Mouse (Mus musculus): ENCODE data around the gene Fam133b. TPM values are rescaled to one million over a fixed set of nuclear protein-coding genes. Genes with fewer than 3 reads are reported as not detected.
"Not testable (repeated sequence)": the region's sequence is repeated elsewhere in the genome, so short reads cannot be mapped to it uniquely, and the experiment has no call there.

Gene Fam133b
- total and polyA plus RNA-seq, 2 experiments = 3.0 to 9.0 TPM

DNA sequence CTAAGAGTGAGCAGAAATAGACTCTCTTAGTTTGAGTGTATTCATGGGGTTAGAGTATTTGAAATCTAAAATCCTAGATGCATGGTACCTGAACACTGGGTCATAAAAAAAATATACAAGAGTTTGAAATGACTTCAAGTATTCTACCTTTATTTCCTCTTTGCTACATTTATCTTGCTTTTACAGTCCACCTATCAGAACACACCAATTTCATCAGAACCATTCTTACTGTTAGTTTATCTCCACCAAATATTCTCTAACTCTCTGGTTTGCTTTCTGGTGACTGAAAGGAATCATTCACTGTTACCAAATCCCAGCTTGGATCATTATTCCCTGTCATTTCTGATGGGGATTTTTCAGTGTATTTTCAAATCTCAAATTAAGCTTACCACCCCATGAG lies 53.5 kb downstream of the Fam133b start:
- Histone ChIP-seq H3K4me3 (ENCODE audit: insufficient read depth, low read depth, low read length) (peak overlapping the region; percentile 83), H3K4me1 (ENCODE audit: control insufficient read depth, insufficient read depth, low read length) (peaks cover 19% of the 10 kb centered on the region), H3K79me2 (ENCODE audit: control insufficient read depth, insufficient read depth, low read length) (peaks cover 11% of the 10 kb centered on the region; the same call in 1 of the 2 replicates), H3K27me3 (ENCODE audit: control insufficient read depth, insufficient read depth, low read length) (no peaks in the 10 kb centered on the region), H3K27ac (replicated peaks; ENCODE audit: insufficient read depth, low read depth, low read length) (no peak overlapping the region), H3K9ac (ENCODE audit: low read depth, low read length) (no peak overlapping the region; the same call in 1 of the 2 replicates), H3K36me3 (ENCODE audit: control insufficient read depth, insufficient read depth, low read length) (no peaks in the 10 kb centered on the region; the same call in 1 of the 2 replicates)
- DNase-seq (ENCODE audit: extremely low read depth, low read depth, low spot score) = no peak
- TF ChIP-seq CTCF (IDR thresholded peaks at IDR 0.05; ENCODE audit: low read depth, low read length) (no peak), POLR2A (IDR thresholded peaks at IDR 0.05; ENCODE audit: extremely low read depth, insufficient read depth, low read length) (no peak)

DNA sequence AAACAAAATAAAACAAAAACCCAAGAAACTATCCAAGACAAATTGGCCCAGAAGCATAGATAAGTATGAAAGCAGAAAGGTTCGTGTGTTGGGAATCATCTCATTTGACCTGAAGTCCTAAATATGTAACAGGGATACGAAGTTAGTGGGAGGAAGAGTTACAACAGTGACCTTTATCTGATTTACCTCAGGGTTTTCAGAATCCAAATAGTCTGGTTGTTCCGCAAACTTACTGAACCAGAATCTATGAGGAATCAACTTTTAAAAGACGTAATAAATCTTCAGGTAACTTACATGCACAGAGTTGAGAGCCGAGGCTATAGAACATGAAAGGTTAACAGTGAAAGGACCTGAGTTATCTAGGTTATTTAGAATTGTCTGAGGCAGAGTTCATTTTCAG lies 55.1 kb downstream of the Fam133b start:
- peak; percentile 58 for DNase-seq (ENCODE audit: extremely low read depth, low read depth, low spot score)
- peaks cover 4% of the 10 kb centered on the region; the same call in 1 of the 2 replicates for H3K36me3 ChIP-seq (ENCODE audit: control insufficient read depth, insufficient read depth, low read length)
- 26% methylated on average over 5 of the region's 5 CpGs for WGBS
- peaks cover 11% of the 10 kb centered on the region; the same call in 1 of the 2 replicates for H3K79me2 ChIP-seq (ENCODE audit: control insufficient read depth, insufficient read depth, low read length)
- peaks cover 19% of the 10 kb centered on the region for H3K4me1 ChIP-seq (ENCODE audit: control insufficient read depth, insufficient read depth, low read length)
- H3K4me3 ChIP-seq (ENCODE audit: insufficient read depth, low read depth, low read length) = no peak overlapping the region
- no peak for TF ChIP-seq POLR2A (IDR thresholded peaks at IDR 0.05; ENCODE audit: extremely low read depth, insufficient read depth, low read length)
- no peak for TF ChIP-seq CTCF (IDR thresholded peaks at IDR 0.05; ENCODE audit: low read depth, low read length)
- H3K27me3 ChIP-seq (ENCODE audit: control insufficient read depth, insufficient read depth, low read length) = no peaks in the 10 kb centered on the region
- H3K27ac ChIP-seq (replicated peaks; ENCODE audit: insufficient read depth, low read depth, low read length) = peak overlapping the region; percentile 75
- no peak overlapping the region for H3K9ac ChIP-seq (ENCODE audit: low read depth, low read length)

DNA sequence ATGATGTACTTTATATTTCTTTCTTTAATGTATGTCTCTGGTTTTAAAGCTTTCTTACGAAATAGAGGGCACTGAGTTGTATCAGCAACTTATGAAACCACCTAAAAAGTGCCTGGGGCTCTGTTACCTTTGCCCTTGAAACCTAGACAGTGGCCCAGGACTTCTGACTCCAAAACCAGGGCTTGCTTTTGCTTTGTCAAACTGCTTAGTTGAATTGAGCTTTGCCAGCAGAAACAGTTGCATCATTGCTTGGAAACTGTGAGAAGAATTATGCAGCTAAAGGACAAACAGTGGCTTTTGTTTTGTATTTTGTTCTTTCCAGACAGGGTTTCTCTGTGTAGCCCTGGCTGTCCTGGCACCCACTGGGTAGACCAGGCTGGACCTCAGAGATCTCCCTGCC lies 56.7 kb downstream of the Fam133b start:
- Histone ChIP-seq H3K79me2 (ENCODE audit: control insufficient read depth, insufficient read depth, low read length) (peaks cover 8% of the 10 kb centered on the region; the same call in 1 of the 2 replicates), H3K9ac (ENCODE audit: low read depth, low read length) (no peak overlapping the region), H3K36me3 (ENCODE audit: control insufficient read depth, insufficient read depth, low read length) (peaks cover 14% of the 10 kb centered on the region), H3K27ac (replicated peaks; ENCODE audit: insufficient read depth, low read depth, low read length) (peak overlapping the region; percentile 93), H3K4me1 (ENCODE audit: control insufficient read depth, insufficient read depth, low read length) (peaks cover 19% of the 10 kb centered on the region), H3K27me3 (ENCODE audit: control insufficient read depth, insufficient read depth, low read length) (no peaks in the 10 kb centered on the region), H3K4me3 (ENCODE audit: insufficient read depth, low read depth, low read length) (no peak overlapping the region)
- 22% methylated on average over 1 of the region's 1 CpGs for WGBS
- no peak for TF ChIP-seq CTCF (IDR thresholded peaks at IDR 0.05; ENCODE audit: low read depth, low read length)
- no peak for TF ChIP-seq POLR2A (IDR thresholded peaks at IDR 0.05; ENCODE audit: extremely low read depth, insufficient read depth, low read length)
- peak; percentile 95 for DNase-seq (ENCODE audit: extremely low read depth, low read depth, low spot score)

DNA sequence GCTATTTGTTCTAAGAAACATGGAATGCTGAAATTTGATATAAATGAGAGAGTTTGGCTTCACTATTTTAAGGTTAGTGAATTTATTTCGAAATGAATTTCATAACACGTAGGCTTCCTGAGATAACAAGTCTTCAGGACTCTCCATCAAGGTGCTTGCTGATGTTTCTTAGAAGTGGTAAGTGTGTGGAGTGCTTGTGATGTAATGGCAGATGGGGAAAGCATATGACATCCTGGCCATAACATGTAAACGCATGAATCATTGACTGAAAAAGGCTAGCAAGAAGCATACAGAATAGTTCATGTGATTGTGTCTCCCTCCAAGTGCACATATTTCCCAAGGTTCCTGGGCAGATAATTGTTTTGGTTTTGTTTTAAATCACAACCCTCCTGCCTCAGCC lies 57.2 kb downstream of the Fam133b start:
- Histone ChIP-seq H3K9ac (ENCODE audit: low read depth, low read length) (no peak overlapping the region), H3K36me3 (ENCODE audit: control insufficient read depth, insufficient read depth, low read length) (peaks cover 17% of the 10 kb centered on the region), H3K27ac (replicated peaks; ENCODE audit: insufficient read depth, low read depth, low read length) (peak overlapping the region; percentile 93), H3K4me3 (ENCODE audit: insufficient read depth, low read depth, low read length) (no peak overlapping the region), H3K4me1 (ENCODE audit: control insufficient read depth, insufficient read depth, low read length) (peaks cover 19% of the 10 kb centered on the region), H3K79me2 (ENCODE audit: control insufficient read depth, insufficient read depth, low read length) (peaks cover 3% of the 10 kb centered on the region; the same call in 1 of the 2 replicates), H3K27me3 (ENCODE audit: control insufficient read depth, insufficient read depth, low read length) (no peaks in the 10 kb centered on the region)
- TF ChIP-seq CTCF (IDR thresholded peaks at IDR 0.05; ENCODE audit: low read depth, low read length) (no peak), POLR2A (IDR thresholded peaks at IDR 0.05; ENCODE audit: extremely low read depth, insufficient read depth, low read length) (no peak)
- 51% methylated on average over 3 of the region's 3 CpGs for WGBS
- DNase-seq (ENCODE audit: extremely low read depth, low read depth, low spot score) = no peak

- no peak overlapping the region for H3K27ac ChIP-seq (replicated peaks; ENCODE audit: insufficient read depth, low read depth, low read length)
- TF ChIP-seq POLR2A (IDR thresholded peaks at IDR 0.05; ENCODE audit: extremely low read depth, insufficient read depth, low read length) (no peak), CTCF (IDR thresholded peaks at IDR 0.05; ENCODE audit: low read depth, low read length) (no peak)
- no peaks in the 10 kb centered on the region; the same call in 1 of the 2 replicates for H3K79me2 ChIP-seq (ENCODE audit: control insufficient read depth, insufficient read depth, low read length)
- H3K9ac ChIP-seq (ENCODE audit: low read depth, low read length) = no peak overlapping the region
- peaks cover 46% of the 10 kb centered on the region for H3K36me3 ChIP-seq (ENCODE audit: control insufficient read depth, insufficient read depth, low read length)
- no peaks in the 10 kb centered on the region for H3K27me3 ChIP-seq (ENCODE audit: control insufficient read depth, insufficient read depth, low read length)
- H3K4me1 ChIP-seq (ENCODE audit: control insufficient read depth, insufficient read depth, low read length) = no peaks in the 10 kb centered on the region
- WGBS = 94% methylated on average over 9 of the region's 9 CpGs
- H3K4me3 ChIP-seq (ENCODE audit: insufficient read depth, low read depth, low read length) = no peak overlapping the region
- DNase-seq (ENCODE audit: extremely low read depth, low read depth, low spot score) = no peak
These were observed 63.5 kb downstream of the Fam133b start for GRCm38 (mm10) chr5:3607114-3607513.

- DNase-seq (ENCODE audit: extremely low read depth, low read depth, low spot score) = no peak
- TF ChIP-seq POLR2A (IDR thresholded peaks at IDR 0.05; ENCODE audit: extremely low read depth, insufficient read depth, low read length) (no peak), CTCF (IDR thresholded peaks at IDR 0.05; ENCODE audit: low read depth, low read length) (no peak)
- over 99% methylated on average over 7 of the region's 7 CpGs for WGBS
- no peaks in the 10 kb centered on the region; the same call in 1 of the 2 replicates for H3K79me2 ChIP-seq (ENCODE audit: control insufficient read depth, insufficient read depth, low read length)
- no peak overlapping the region for H3K9ac ChIP-seq (ENCODE audit: low read depth, low read length)
- H3K4me3 ChIP-seq (ENCODE audit: insufficient read depth, low read depth, low read length) = no peak overlapping the region
- no peaks in the 10 kb centered on the region for H3K4me1 ChIP-seq (ENCODE audit: control insufficient read depth, insufficient read depth, low read length)
- no peaks in the 10 kb centered on the region for H3K27me3 ChIP-seq (ENCODE audit: control insufficient read depth, insufficient read depth, low read length)
- H3K36me3 ChIP-seq (ENCODE audit: control insufficient read depth, insufficient read depth, low read length) = peaks cover 46% of the 10 kb centered on the region
- H3K27ac ChIP-seq (replicated peaks; ENCODE audit: insufficient read depth, low read depth, low read length) = no peak overlapping the region
These were observed 65.6 kb downstream of the Fam133b start for GRCm38 (mm10) chr5:3609241-3609640.

GRCm38 (mm10) chr5:3611835-3612234 lies 68.2 kb downstream of the Fam133b start:
- peaks cover 39% of the 10 kb centered on the region for H3K36me3 ChIP-seq (ENCODE audit: control insufficient read depth, insufficient read depth, low read length)
- DNase-seq (ENCODE audit: extremely low read depth, low read depth, low spot score); H3K79me2 ChIP-seq (ENCODE audit: control insufficient read depth, insufficient read depth, low read length); H3K4me1 ChIP-seq (ENCODE audit: control insufficient read depth, insufficient read depth, low read length); H3K27me3 ChIP-seq (ENCODE audit: control insufficient read depth, insufficient read depth, low read length); H3K27ac ChIP-seq (replicated peaks; ENCODE audit: insufficient read depth, low read depth, low read length); H3K9ac ChIP-seq (ENCODE audit: low read depth, low read length); H3K4me3 ChIP-seq (ENCODE audit: insufficient read depth, low read depth, low read length): not testable (repeated sequence)
- WGBS = 94% methylated on average over 2 of the region's 2 CpGs
